Mouse (Mus musculus): ENCODE data around the gene Prss35. TPM values are rescaled to one million over a fixed set of nuclear protein-coding genes. Genes with fewer than 3 reads are reported as not detected.

Gene Prss35
- polyA plus RNA-seq, 1 experiment: 3.2 TPM

- DNase-seq (ENCODE audit: extremely low spot score in 1 of 2, low spot score in 1 of 2): no peak
Observed at GRCm38 (mm10) chr9:86797553-86797952, 54.1 kb downstream of the Prss35 start.

DNA sequence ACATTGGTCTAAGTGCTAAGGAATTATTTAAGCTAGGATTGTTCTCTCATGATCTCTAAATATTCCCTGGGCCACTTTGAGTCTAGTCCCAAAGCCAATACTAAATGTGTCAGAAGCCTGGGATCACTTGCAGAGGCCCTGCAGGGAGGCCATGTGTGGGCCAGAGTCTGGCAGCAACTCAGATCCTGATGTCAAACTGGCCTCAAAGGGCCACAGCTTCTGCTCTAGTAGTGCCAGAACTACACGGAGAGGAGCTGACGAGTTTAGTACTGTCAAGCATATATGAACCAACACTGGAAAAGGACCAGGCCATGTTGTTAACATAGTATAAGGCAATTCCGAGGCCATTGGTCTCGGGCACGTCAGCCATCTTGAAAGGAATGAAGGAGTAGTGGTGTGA lies 54.7 kb downstream of the Prss35 start:
- DNase-seq (ENCODE audit: extremely low spot score in 1 of 2, low spot score in 1 of 2): no peak

DNA sequence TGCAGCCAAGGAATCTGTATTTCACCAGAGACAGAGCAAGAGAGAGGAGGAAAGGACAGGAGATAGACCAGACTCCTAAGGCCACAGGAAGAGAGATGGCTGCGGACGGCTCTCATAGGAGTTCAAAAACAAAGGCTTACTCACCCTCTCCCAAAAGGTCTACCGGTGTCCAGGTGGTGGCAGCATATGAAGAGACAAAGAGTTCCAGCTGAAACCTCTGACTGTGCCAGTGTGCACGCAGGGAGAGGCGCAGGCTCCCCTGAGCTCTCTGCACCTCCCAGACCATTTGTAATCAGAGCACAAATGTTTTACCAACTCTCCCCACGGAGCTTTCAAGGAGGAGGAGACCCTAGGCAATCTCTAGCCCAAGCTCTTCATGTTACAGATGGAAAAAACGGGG lies 55.2 kb downstream of the Prss35 start:
- no peak for DNase-seq (ENCODE audit: extremely low spot score in 1 of 2, low spot score in 1 of 2)

DNA sequence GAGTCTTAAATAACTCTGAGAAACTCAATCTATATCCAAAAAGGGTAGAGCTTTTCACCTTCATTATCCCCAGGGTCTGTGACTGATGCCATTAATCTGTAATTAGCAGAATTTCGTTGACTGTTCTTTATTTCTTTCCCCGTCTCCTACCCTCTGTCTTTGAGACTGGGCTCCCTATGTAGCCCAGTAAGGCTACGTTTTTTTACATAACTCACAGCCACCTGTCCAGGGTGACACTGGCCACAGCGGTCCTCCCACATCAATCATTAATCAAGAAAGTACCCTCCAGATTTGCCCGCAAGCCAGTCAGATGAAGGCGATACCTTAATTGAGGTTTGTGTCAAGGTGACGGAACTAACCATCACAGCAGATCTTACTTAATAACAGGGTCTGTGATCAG lies 55.6 kb downstream of the Prss35 start:
- no peak for DNase-seq (ENCODE audit: extremely low spot score in 1 of 2, low spot score in 1 of 2)

GRCm38 (mm10) chr9:86800600-86801163 lies 57.2 kb downstream of the Prss35 start:
- peak in 1 of 2 experiments; percentile 65 for DNase-seq (ENCODE audit: extremely low spot score in 1 of 2, low spot score in 1 of 2)

Other genes starting within 250 kb of the Prss35 start
- 10.8 and 11.2 TPM in 2 replicates for gene Pgm3, start 171.8 kb upstream of the Prss35 start, polyA plus RNA-seq (2012; rRNA removed)
- gene Rwdd2a, start 171.7 kb upstream of the Prss35 start, polyA plus RNA-seq (2012; rRNA removed): 26.1 and 29.2 TPM in 2 replicates
- 49.7 and 51.2 TPM in 2 replicates for gene Me1, start 47.7 kb upstream of the Prss35 start, polyA plus RNA-seq (2012; rRNA removed)
- 238 and 239 TPM in 2 replicates for gene Snap91, start 137.0 kb downstream of the Prss35 start, polyA plus RNA-seq (2012; rRNA removed)

Measured in frontal cortex, adult 2 months (tissue).